Mouse (Mus musculus): ENCODE results near the gene Hcfc1. TPM values are rescaled to one million over a fixed set of nuclear protein-coding genes. Genes with fewer than 3 reads are reported as not detected.

Hcfc1 gene
- polyA plus RNA-seq, 1 experiment: 43.0 TPM

GRCm38 (mm10) chrX:73977783-73978182, 11.6 kb upstream of the Hcfc1 start:
- H3K27ac ChIP-seq (ENCODE audit: insufficient read depth, low read length): no peak overlapping the region
- no peak overlapping the region for H3K4me3 ChIP-seq (replicated peaks; ENCODE audit: insufficient read depth, low read depth, low read length)
- DNase-seq: no peak
- no peaks in the 10 kb centered on the region for H3K4me1 ChIP-seq (ENCODE audit: control insufficient read depth, insufficient read depth, low read length)
- no peaks in the 10 kb centered on the region for H3K27me3 ChIP-seq (ENCODE audit: control insufficient read depth, insufficient read depth, low read length)
- TF ChIP-seq POLR2A (IDR thresholded peaks at IDR 0.05; ENCODE audit: borderline replicate concordance, insufficient read depth, low read length) (no peak), CTCF (IDR thresholded peaks at IDR 0.05; ENCODE audit: borderline replicate concordance, insufficient read depth, low read depth, low read length) (no peak)
- 54% methylated on average over 1 of the region's 1 CpGs for WGBS

- TF ChIP-seq CTCF (IDR thresholded peaks at IDR 0.05; ENCODE audit: borderline replicate concordance, insufficient read depth, low read depth, low read length): no peak
- no peak for TF ChIP-seq POLR2A (IDR thresholded peaks at IDR 0.05; ENCODE audit: borderline replicate concordance, insufficient read depth, low read length)
- 92% methylated on average over 2 of the region's 2 CpGs for WGBS
- Histone ChIP-seq H3K4me1 (ENCODE audit: control insufficient read depth, insufficient read depth, low read length) (no peaks in the 10 kb centered on the region), H3K27me3 (ENCODE audit: control insufficient read depth, insufficient read depth, low read length) (no peaks in the 10 kb centered on the region), H3K27ac (ENCODE audit: insufficient read depth, low read length) (no peak overlapping the region), H3K4me3 (replicated peaks; ENCODE audit: insufficient read depth, low read depth, low read length) (no peak overlapping the region)
- DNase-seq: no peak
These were observed 10.1 kb upstream of the Hcfc1 start for GRCm38 (mm10) chrX:73976283-73976682.

- TF ChIP-seq CTCF (IDR thresholded peaks at IDR 0.05; ENCODE audit: borderline replicate concordance, insufficient read depth, low read depth, low read length) (no peak), POLR2A (IDR thresholded peaks at IDR 0.05; ENCODE audit: borderline replicate concordance, insufficient read depth, low read length) (no peak)
- no peaks in the 10 kb centered on the region for H3K27me3 ChIP-seq (ENCODE audit: control insufficient read depth, insufficient read depth, low read length)
- no peak for DNase-seq
- no peaks in the 10 kb centered on the region; the same call in 1 of the 2 replicates for H3K4me1 ChIP-seq (ENCODE audit: control insufficient read depth, insufficient read depth, low read length)
- no peak overlapping the region for H3K27ac ChIP-seq (ENCODE audit: insufficient read depth, low read length)
- 77% methylated on average over 4 of the region's 4 CpGs for WGBS
- no peak overlapping the region for H3K4me3 ChIP-seq (replicated peaks; ENCODE audit: insufficient read depth, low read depth, low read length)
These were observed 6.6 kb upstream of the Hcfc1 start for GRCm38 (mm10) chrX:73972774-73973173.

GRCm38 (mm10) chrX:73970781-73971180, 4.6 kb upstream of the Hcfc1 start:
- Histone ChIP-seq H3K27ac (ENCODE audit: insufficient read depth, low read length) (no peak overlapping the region), H3K4me3 (replicated peaks; ENCODE audit: insufficient read depth, low read depth, low read length) (no peak overlapping the region), H3K27me3 (ENCODE audit: control insufficient read depth, insufficient read depth, low read length) (no peaks in the 10 kb centered on the region), H3K4me1 (ENCODE audit: control insufficient read depth, insufficient read depth, low read length) (no peaks in the 10 kb centered on the region; the same call in 1 of the 2 replicates)
- no peak for TF ChIP-seq POLR2A (IDR thresholded peaks at IDR 0.05; ENCODE audit: borderline replicate concordance, insufficient read depth, low read length)
- TF ChIP-seq CTCF (IDR thresholded peaks at IDR 0.05; ENCODE audit: borderline replicate concordance, insufficient read depth, low read depth, low read length): no peak
- no peak for DNase-seq

GRCm38 (mm10) chrX:73969729-73970128, 3.6 kb upstream of the Hcfc1 start:
- no peaks in the 10 kb centered on the region; the same call in 1 of the 2 replicates for H3K4me1 ChIP-seq (ENCODE audit: control insufficient read depth, insufficient read depth, low read length)
- DNase-seq: no peak
- TF ChIP-seq POLR2A (IDR thresholded peaks at IDR 0.05; ENCODE audit: borderline replicate concordance, insufficient read depth, low read length) (no peak), CTCF (IDR thresholded peaks at IDR 0.05; ENCODE audit: borderline replicate concordance, insufficient read depth, low read depth, low read length) (no peak)
- 94% methylated on average over 2 of the region's 2 CpGs for WGBS
- H3K4me3 ChIP-seq (replicated peaks; ENCODE audit: insufficient read depth, low read depth, low read length): no peak overlapping the region
- no peaks in the 10 kb centered on the region for H3K27me3 ChIP-seq (ENCODE audit: control insufficient read depth, insufficient read depth, low read length)
- H3K27ac ChIP-seq (ENCODE audit: insufficient read depth, low read length): no peak overlapping the region

DNA sequence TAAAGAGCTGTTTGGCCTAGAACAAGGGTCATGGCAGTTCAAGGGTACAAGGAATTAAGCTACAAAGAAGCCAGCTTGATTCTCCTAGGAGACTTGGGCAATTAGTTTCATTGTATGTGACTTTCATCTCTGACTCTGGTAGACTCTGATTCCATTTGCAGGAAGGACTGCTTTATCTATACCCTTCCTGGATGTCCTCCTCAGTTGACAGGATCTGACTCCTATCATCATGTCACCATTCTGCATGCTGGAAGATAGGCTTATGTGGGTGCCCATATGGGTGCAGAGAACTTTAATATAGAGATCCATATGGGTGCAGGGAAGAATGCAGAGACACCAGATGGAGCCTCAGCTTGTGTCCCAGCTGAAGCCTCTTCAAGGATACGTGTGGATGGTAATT, 3.0 kb upstream of the Hcfc1 start:
- no peak for DNase-seq
- TF ChIP-seq CTCF (IDR thresholded peaks at IDR 0.05; ENCODE audit: borderline replicate concordance, insufficient read depth, low read depth, low read length) (no peak), POLR2A (IDR thresholded peaks at IDR 0.05; ENCODE audit: borderline replicate concordance, insufficient read depth, low read length) (no peak)
- WGBS: 21% methylated on average over 1 of the region's 1 CpGs
- Histone ChIP-seq H3K4me3 (replicated peaks; ENCODE audit: insufficient read depth, low read depth, low read length) (no peak overlapping the region), H3K27me3 (ENCODE audit: control insufficient read depth, insufficient read depth, low read length) (no peaks in the 10 kb centered on the region), H3K4me1 (ENCODE audit: control insufficient read depth, insufficient read depth, low read length) (peaks cover 2% of the 10 kb centered on the region), H3K27ac (ENCODE audit: insufficient read depth, low read length) (no peak overlapping the region)

- Histone ChIP-seq H3K27me3 (ENCODE audit: control insufficient read depth, insufficient read depth, low read length) (no peaks in the 10 kb centered on the region), H3K4me1 (ENCODE audit: control insufficient read depth, insufficient read depth, low read length) (peaks cover 2% of the 10 kb centered on the region), H3K27ac (ENCODE audit: insufficient read depth, low read length) (peak overlapping the region; percentile 100), H3K4me3 (replicated peaks; ENCODE audit: insufficient read depth, low read depth, low read length) (peak overlapping the region; percentile 100)
- 5% methylated on average over 57 of the region's 60 CpGs for WGBS
- peak; percentile 92 for DNase-seq
- no peak for TF ChIP-seq CTCF (IDR thresholded peaks at IDR 0.05; ENCODE audit: borderline replicate concordance, insufficient read depth, low read depth, low read length)
- peak; percentile 69; the same call in 1 of the 2 replicates for TF ChIP-seq POLR2A (IDR thresholded peaks at IDR 0.05; ENCODE audit: borderline replicate concordance, insufficient read depth, low read length)
These were observed 1.3 kb upstream of the Hcfc1 start for GRCm38 (mm10) chrX:73967177-73968075.

- peak overlapping the region; percentile 100; the same call in 1 of the 2 replicates for H3K27ac ChIP-seq (ENCODE audit: insufficient read depth, low read length)
- 5% methylated on average over 20 of the region's 20 CpGs for WGBS
- DNase-seq: peak; percentile 42 to 55
- H3K27me3 ChIP-seq (ENCODE audit: control insufficient read depth, insufficient read depth, low read length): no peaks in the 10 kb centered on the region
- peaks cover 2% of the 10 kb centered on the region for H3K4me1 ChIP-seq (ENCODE audit: control insufficient read depth, insufficient read depth, low read length)
- TF ChIP-seq CTCF (IDR thresholded peaks at IDR 0.05; ENCODE audit: borderline replicate concordance, insufficient read depth, low read depth, low read length) (no peak), POLR2A (IDR thresholded peaks at IDR 0.05; ENCODE audit: borderline replicate concordance, insufficient read depth, low read length) (no peak)
- peak overlapping the region; percentile 100 for H3K4me3 ChIP-seq (replicated peaks; ENCODE audit: insufficient read depth, low read depth, low read length)
These were observed 850 bp downstream of the Hcfc1 start for GRCm38 (mm10) chrX:73965307-73965706.
